Mouse (Mus musculus): ENCODE data around the gene Mical3.
A peak's percentile ranks its signal among the peaks of the same experiment; 100 is the strongest.
"Not testable (repeated sequence)": the region's sequence is repeated elsewhere in the genome, so short reads cannot be mapped to it uniquely, and the experiment has no call there.

Gene Mical3

GRCm38 (mm10) chr6:120933670-120934069, 197.1 kb downstream of the Mical3 start:
- no peak for DNase-seq (ENCODE audit: low spot score in 2 of 2)

- DNase-seq (ENCODE audit: low spot score in 2 of 2): no peak
Observed at GRCm38 (mm10) chr6:120932597-120932996, 198.2 kb downstream of the Mical3 start.

GRCm38 (mm10) chr6:120930450-120931306, 200.1 kb downstream of the Mical3 start:
- DNase-seq (ENCODE audit: low spot score in 2 of 2): no peak

GRCm38 (mm10) chr6:120929421-120929820, 201.4 kb downstream of the Mical3 start:
- no peak for DNase-seq (ENCODE audit: low spot score in 2 of 2)

GRCm38 (mm10) chr6:120927765-120928164, 203.0 kb downstream of the Mical3 start:
- DNase-seq (ENCODE audit: low spot score in 2 of 2): no peak

GRCm38 (mm10) chr6:120926880-120927279, 203.9 kb downstream of the Mical3 start:
- DNase-seq (ENCODE audit: low spot score in 2 of 2): no peak

- DNase-seq (ENCODE audit: low spot score in 2 of 2): not testable (repeated sequence)
Observed at GRCm38 (mm10) chr6:120924791-120925321, 205.9 kb downstream of the Mical3 start.

- no peak for DNase-seq (ENCODE audit: low spot score in 2 of 2)
Observed at GRCm38 (mm10) chr6:120917975-120918374, 212.8 kb downstream of the Mical3 start.

- DNase-seq (ENCODE audit: low spot score in 2 of 2): not testable (repeated sequence)
Observed at GRCm38 (mm10) chr6:120916972-120917881, 213.6 kb downstream of the Mical3 start.

GRCm38 (mm10) chr6:120916074-120916971, 214.5 kb downstream of the Mical3 start, which contains the start of gene Bid:
Gene Bid (minus strand): TSS chr6:120916853.
- DNase-seq (ENCODE audit: low spot score in 2 of 2): peak; percentile 93 to 95

- DNase-seq (ENCODE audit: low spot score in 2 of 2): no peak
Observed at GRCm38 (mm10) chr6:120915649-120915975, 215.2 kb downstream of the Mical3 start.

GRCm38 (mm10) chr6:120914911-120915648, 215.7 kb downstream of the Mical3 start:
- peak; percentile 49 to 60 for DNase-seq (ENCODE audit: low spot score in 2 of 2)

GRCm38 (mm10) chr6:120914533-120914910, 216.3 kb downstream of the Mical3 start:
- DNase-seq (ENCODE audit: low spot score in 2 of 2): no peak

GRCm38 (mm10) chr6:120913783-120914182, 217.0 kb downstream of the Mical3 start:
- DNase-seq (ENCODE audit: low spot score in 2 of 2): no peak

GRCm38 (mm10) chr6:120912931-120913330, 217.9 kb downstream of the Mical3 start:
- no peak for DNase-seq (ENCODE audit: low spot score in 2 of 2)

GRCm38 (mm10) chr6:120911213-120912007, 219.4 kb downstream of the Mical3 start:
- no peak for DNase-seq (ENCODE audit: low spot score in 2 of 2)

GRCm38 (mm10) chr6:120909501-120909900, 221.3 kb downstream of the Mical3 start:
- no peak for DNase-seq (ENCODE audit: low spot score in 2 of 2)

GRCm38 (mm10) chr6:120907876-120908597, 222.8 kb downstream of the Mical3 start:
- not testable (repeated sequence) for DNase-seq (ENCODE audit: low spot score in 2 of 2)

GRCm38 (mm10) chr6:120906521-120906920, 224.3 kb downstream of the Mical3 start:
- no peak for DNase-seq (ENCODE audit: low spot score in 2 of 2)

All from spleen, postnatal 14 days (tissue).